Mouse (Mus musculus): ENCODE measurements around the gene Nrbp1.
"Not testable (repeated sequence)": the region's sequence is repeated elsewhere in the genome, so short reads cannot be mapped to it uniquely, and the experiment has no call there.

The Nrbp1 gene

GRCm38 (mm10) chr5:31204421-31204820 lies 36.2 kb upstream of the Nrbp1 start:
- no peak for DNase-seq (ENCODE audit: low read depth)

DNA sequence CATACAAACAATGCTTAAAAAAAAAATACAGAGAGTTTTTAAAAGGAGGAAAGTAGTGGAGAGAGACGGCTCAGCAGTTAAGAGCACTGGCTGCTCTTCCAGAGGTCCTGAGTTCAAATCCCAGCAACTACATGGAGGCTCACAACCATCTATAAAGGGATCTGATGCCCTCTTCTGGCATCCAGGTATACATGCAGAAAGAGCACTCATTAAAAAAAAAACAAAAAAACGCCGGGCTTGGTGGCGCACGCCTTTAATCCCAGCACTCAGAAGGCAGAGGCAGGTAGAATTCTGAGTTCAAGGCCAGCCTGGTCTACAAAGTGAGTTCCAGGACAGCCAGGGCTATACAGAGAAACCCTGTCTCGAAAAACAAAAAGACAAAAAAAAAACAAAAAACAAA lies 24.1 kb upstream of the Nrbp1 start:
- DNase-seq (ENCODE audit: low read depth), result not testable (repeated sequence)

GRCm38 (mm10) chr5:31218294-31218693 lies 22.4 kb upstream of the Nrbp1 start:
- DNase-seq (ENCODE audit: low read depth), result peak; percentile 83

DNA sequence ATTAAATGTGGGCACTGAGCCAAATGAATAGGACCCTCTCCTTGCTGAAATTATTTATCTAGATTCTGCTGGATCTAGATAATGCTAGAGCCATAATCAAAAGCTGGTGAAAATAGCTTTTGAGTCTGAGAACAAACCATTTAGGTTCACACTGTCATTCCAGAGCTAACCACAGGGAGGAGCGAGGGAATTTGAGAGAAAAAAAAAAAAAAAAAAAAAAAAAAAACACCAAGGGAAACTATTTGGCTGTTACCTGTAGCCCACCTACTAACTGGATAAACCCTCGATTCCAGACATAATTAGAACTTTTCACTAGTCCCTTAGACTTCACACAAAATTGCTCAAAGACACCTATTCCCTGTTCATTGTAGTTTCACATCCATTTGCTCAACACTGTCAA lies 21.6 kb upstream of the Nrbp1 start:
- peak; percentile 70 for DNase-seq (ENCODE audit: low read depth)

- DNase-seq (ENCODE audit: low read depth), result no peak
These were observed 21.2 kb upstream of the Nrbp1 start for GRCm38 (mm10) chr5:31219474-31219873.

DNA sequence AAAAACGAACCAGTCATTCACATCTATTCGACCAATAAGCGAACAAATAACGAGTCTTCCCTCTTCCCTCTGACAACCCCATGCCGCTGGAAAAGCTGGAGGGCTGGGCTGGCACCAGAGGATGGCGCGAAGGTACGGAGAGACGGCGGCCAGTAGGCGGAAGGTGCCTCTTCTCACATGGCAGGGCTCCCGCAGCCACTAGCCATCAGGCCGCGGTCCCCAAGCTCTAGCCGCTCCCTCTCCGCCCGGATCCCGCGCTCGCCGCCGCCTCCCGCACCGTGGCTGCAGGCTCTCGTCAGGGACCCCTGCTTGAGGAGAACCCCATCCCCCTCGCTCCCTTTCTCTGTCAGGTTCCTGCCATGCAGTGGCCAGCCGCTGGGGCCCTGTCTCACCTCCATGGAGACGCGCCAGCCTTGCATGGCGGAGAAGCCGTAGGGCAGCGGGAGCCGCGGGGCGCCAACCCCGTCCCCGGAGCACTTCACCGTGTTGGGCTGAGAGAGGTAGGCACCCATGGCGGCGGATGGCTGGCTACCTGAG lies 20.7 kb upstream of the Nrbp1 start:
- DNase-seq (ENCODE audit: low read depth), result peak; percentile 70

DNA sequence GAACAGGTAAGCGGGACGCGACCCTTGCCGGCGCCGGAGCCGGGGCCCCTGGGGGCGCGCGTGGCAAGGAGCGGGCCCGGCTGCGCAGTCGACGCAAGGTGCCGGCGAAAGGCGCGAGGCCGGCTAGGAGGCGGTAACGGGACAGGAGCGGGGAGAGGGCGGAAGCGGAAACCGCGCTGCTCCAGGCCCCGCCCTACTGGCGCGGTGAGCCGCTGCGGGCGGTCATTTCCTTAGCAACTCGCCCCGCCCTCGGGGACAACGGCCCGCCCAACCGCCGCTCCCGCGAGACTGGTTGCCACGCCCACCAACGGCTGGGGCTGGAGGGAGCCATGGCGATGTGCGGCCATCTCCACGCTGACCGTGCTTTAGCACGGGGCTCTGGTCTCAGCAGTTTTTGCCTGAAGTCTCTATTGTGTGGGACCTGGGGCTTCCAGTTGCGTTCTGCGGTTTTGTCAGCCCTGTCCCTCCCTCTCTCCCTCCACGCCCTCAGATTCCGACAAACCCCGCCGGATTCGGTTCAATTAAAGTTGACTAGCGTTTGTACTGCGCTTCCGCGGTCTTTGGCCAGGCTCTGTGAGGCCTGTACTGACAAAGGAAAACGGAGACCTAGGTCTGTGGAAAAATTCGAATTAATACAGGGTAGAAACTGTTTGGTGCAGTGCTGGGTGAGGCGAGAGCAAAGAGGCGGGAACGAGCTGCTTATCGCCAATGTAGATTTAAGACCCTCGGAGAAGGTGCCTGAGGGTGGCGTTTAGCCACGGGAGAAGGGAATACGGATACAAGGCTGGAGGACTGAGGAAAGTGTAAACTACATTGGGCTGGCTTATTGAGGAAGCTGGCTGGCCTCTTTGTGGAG lies 20.0 kb upstream of the Nrbp1 start, which contains the start of gene Ppm1g:
Ppm1g (minus strand) TSS at position 240 of the 856 bp plus-strand sequence.
- DNase-seq (ENCODE audit: low read depth), result peak; percentile 96

DNA sequence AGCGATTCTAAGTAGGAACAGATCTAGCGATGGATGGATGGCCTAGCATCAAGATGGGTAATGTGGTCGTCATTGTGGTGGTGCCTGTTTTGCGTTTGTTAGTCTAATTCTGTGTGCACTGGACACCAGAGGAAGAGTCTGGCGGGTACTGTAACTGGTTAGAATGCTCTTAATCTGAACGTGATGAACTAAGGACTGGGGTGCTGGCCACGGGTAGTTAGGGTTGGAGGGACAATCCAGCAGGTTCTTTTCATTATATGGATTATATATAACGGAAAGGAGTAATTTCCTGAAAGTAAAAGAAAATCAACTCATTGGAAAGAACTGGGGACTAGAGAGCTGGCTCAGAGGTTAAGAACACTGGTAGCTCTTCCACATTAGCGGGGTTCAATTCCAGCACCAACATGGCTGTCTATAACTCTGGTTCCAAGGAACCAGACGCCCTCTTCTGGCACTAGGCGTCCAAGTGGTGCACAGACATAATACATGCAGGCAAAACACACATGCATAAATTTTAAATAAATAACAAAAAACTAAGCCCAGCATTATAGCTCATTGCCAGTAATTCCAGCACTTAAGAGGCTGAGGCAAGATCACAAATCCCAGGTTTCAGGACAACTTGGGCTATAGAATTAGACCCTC lies 19.2 kb upstream of the Nrbp1 start:
- DNase-seq (ENCODE audit: low read depth), result peak; percentile 90

GRCm38 (mm10) chr5:31222696-31223095 lies 18.0 kb upstream of the Nrbp1 start:
- no peak for DNase-seq (ENCODE audit: low read depth)

GRCm38 (mm10) chr5:31226641-31227040 lies 14.0 kb upstream of the Nrbp1 start:
- DNase-seq (ENCODE audit: low read depth), result no peak

GRCm38 (mm10) chr5:31241522-31242034 lies 914 bp downstream of the Nrbp1 start:
- DNase-seq (ENCODE audit: low read depth), result no peak

DNA sequence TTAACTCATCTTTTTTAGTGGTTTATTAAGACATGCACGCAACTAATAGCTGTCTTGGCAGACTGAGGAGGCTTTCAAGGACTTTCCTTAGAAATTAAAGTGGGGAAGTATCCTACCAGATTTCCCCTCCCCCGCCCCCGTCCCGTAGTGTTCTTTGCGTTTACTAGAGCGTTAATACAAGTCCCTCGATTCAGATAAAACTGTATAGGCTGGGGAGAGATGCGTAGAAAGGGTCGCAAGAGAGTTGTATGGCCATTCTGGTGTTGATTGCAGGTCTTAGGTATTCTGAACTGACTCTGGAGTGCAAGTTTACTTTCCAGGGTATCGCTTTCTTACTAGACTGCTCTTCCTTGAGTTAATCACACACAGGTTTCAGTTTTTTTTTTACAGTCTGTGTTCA lies 1.5 kb downstream of the Nrbp1 start:
- DNase-seq (ENCODE audit: low read depth), result no peak

DNA sequence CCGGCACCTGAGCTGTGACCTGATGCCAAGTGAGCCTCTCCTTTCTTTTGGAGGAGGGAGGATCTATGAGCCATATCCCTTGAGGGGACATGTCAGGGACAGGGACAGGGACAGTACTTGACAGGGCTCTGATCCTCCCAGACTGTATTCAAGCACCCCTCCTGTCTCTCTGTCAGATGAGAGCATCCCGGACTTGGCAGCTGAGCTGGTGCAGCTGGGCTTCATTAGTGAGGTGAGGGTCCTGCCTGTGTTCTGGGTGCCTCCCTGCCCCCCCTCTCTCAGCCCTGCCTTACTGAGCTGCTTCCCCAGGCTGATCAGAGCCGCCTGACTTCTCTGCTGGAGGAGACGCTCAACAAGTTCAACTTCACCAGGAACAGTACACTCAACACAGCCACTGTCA lies 10.1 kb downstream of the Nrbp1 start:
- DNase-seq (ENCODE audit: low read depth), result no peak

DNA sequence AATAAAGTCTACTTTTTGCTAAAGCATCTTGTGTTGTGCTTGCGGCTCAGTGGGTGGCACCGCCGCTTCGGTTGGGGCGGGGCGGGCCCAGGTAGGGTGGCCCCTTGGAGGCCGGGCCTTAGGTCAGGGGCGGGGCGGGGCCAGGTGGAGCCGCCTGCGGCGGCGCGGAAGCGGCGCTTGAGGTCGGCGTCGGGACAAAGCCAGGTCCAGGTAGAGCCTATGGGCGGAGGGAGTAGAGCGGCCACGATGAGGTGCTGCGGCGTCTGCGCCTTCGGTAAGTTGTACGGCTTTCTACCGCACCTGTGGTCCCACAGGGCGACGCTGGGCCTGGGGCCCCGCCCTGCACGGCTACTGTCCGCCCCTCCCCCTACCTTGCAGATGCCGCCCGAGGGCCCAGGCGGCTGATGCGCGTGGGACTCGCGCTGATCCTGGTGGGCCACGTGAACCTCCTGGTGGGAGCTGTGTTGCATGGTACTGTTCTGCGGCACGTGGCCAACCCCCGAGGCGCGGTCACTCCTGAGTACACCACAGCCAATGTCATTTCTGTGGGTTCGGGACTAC lies 11.0 kb downstream of the Nrbp1 start, which contains the start of gene Krtcap3:
Krtcap3 (plus strand) TSS at position 151 of the 561 bp plus-strand sequence.
- no peak for DNase-seq (ENCODE audit: low read depth)

DNA sequence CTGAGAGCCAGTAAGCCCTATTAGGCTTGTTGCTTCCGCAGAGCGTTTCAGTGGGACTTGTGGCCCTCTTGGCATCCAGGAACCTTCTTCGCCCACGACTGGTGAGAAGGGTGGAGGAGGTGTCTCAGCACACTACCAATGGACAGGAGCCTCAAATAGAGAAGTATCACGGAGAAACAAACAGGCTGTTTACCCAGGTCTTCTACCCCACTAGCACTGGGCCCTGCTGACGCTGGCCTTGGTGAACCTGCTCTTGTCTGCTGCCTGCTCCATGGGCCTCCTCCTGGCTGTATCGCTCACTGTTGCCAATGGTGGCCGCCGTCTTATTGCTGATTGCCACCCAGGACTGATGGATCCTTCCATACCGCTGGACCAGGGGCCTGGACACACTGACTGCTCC lies 11.5 kb downstream of the Nrbp1 start:
- no peak for DNase-seq (ENCODE audit: low read depth)

DNA sequence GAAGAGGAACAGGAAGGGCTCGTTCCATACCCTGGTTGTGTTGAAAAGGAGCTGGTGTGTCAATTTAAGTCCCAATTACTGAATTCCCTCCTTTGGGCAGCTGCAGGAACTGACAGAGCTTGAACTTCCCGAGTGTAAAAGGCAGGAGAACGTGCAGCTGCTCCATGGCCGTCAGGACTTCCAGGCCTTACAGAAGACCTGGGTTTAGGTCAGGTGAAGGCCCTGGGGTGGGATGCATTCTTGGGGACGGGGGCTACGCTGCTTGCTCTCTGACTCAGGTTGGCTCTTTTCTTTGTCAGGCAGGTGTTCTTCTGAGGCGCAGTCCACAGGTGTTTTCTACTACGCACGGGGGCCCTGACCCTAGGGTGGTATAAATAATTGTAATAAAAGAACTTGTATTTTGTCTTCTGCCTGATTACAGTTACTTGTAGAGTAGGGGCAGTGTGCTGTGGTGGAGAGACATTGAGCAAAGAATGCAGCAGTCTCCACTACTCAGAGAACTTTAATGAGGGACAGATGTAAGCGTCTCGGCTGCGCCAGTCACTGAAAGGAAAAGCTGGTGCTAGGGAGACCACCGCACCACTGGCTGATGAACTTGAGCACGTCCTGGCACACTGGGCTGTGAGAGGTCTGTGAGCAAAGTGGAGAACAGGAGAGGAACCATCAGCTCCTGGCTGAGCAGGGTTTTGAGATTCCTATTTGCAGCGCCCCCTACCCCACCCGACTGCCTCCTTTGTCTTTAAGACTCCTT lies 12.3 kb downstream of the Nrbp1 start:
- DNase-seq (ENCODE audit: low read depth), result no peak

DNA sequence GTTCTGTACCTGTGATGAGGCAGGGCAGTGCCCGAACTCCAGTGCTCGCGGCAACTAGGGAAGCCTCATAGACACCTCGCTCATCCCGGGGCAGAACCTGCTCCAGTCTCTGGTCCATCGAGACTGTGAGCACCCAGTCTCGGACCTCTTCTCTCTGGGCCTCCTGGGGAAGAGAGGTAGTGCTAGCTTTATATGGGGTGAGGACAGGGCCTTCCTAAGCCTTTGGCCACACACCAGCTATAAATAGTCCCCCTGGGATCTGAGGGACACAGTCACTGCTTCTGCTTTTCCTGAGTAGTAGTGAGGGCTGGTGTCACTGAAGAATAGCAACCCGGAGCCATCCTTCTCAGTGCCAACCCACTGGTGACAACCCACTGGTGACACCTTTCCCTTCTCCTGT lies 13.1 kb downstream of the Nrbp1 start:
- no peak for DNase-seq (ENCODE audit: low read depth)

GRCm38 (mm10) chr5:31254452-31254851 lies 13.8 kb downstream of the Nrbp1 start:
- peak; percentile 17 for DNase-seq (ENCODE audit: low read depth)

DNA sequence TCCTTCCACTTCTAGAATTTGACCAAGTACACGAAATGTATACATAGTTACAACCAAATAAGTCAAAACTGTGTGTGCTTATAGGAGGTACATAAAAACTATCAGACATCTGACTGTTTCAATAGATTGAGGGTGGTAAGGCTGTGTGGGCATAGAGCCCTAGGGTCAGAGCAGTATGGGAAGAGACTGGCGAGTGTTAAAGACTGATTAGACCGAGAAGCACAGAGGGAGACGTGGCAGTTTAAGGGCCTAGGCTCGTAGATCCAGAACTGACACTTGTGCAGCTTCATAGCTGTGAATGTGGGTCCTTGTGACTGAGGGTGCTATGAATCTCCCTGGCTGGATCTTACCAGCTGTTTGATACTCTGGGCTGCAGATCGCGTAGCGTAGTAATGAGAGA lies 14.2 kb downstream of the Nrbp1 start:
- no peak for DNase-seq (ENCODE audit: low read depth)

GRCm38 (mm10) chr5:31255381-31255780 lies 14.7 kb downstream of the Nrbp1 start:
- DNase-seq (ENCODE audit: low read depth), result no peak

DNA sequence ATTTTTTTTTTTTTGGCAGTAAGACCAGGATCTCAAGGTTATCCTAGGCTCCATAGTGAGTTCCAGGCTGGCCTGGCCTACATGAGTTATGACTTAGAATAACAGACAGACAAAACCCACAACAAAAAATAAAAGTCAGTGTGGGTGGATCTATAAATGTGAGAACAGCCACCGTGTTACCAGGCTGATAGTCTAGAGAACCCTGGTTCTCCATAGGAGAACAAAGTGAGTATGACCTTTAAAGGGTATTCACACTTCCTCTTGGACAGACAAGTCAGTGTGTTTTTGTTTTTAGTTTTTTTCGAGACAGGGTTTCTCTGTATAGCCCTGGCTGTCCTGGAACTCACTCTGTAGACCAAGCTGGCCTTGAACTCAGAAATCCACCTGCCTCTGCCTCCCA lies 15.3 kb downstream of the Nrbp1 start:
- no peak for DNase-seq (ENCODE audit: low read depth)

- no peak for DNase-seq (ENCODE audit: low read depth)
These were observed 17.0 kb downstream of the Nrbp1 start for GRCm38 (mm10) chr5:31257616-31258015.
